Mouse (Mus musculus) cerebellum, adult 9-11 months (tissue): ENCODE results near the gene Sema3g.
A peak's percentile ranks its signal among the peaks of the same experiment; 100 is the strongest.

ENCODE experiments used
- DNase-seq: peaks from one replicate; pipeline ENCODE4 v3.0.0; 2022

Gene Sema3g

DNA sequence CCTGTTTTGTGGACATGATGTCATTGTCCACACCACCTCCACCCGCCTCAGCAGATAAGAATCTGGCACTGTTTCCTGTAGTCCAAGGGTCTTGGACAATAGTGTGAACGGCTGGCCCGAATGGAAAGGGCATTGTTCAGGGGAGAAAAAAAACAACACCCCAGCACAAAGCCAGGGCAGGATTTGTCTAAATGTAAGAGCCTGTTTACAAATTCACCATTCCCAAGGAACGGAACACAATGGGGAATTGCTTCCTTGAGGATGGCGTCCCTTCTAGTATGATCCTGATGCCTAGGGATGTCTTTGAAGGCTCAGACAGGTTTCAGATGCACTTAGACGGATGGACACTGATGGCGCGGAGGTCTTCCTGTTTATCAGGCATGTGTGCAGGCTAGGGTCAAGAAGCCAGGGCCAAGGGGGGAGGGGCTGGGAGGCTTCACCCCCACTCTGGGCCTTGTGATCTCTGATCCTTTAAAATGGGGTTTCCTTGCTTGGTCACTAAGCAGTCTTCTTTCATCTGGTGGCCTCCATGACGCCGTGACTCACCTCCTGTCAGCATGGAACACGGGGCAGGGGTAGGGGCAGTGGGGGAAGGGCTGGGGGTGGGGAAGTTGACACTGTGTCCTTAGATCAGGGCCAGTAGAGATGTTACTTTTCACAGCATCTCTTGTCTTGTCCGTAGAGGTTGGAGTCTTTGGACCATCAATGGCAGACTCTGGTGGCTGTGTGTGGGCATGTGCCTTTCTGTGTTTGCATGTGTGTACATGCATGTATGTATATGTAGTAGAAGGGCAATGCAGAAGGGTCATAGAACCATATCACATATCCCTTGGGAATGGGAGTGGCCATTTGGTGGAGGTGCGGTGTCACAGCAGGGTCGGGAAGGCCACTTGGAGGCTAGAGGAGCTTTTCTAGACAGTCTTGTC is 15.7 kb downstream of the Sema3g start:
- no peak for DNase-seq

- peak; percentile 76 for DNase-seq
Measured at GRCm38 (mm10) chr14:31233996-31234591, 16.4 kb downstream of the Sema3g start.

- no peak for DNase-seq
Measured at GRCm38 (mm10) chr14:31237101-31237882, 19.6 kb downstream of the Sema3g start.

DNA sequence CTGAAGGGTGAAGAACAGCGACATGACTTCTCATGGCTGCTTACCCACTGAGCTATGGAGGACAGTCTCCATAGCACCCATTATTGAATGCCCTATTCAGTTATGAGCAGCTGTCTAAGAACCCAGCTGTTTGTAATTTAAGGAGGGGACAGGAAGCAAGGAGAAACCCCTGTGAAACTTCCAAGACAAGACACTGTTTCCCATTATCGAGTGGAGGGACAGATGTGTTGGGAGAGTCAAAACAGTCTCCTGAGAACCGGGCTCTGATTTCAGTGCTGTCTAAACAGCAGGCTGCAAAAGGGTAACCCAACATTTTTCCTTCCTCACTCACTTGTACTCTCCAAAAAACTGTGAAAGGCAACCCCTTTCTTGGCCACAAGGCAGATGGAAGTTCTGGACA is 22.9 kb downstream of the Sema3g start:
- no peak for DNase-seq

DNA sequence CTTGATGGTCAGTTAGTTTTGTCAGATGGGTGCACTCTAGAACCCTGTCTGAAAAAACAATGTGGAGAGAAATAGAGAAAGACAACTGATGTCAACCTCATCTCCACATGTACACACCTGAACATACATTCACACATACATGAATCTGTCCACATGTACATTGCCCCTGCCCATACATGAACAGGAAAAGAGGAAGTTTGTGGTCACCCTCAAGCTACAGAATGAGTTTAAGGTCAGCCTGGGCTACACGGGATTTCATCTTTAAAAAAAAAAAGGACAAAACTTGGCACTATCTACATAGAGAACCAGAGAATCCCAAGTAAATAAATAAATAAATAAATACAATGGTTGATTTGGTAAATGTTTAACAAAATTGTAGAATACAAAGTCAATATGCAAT is 27.1 kb downstream of the Sema3g start:
- no peak for DNase-seq

GRCm38 (mm10) chr14:31245946-31246345 is 28.3 kb downstream of the Sema3g start:
- DNase-seq: no peak

GRCm38 (mm10) chr14:31248396-31248795 is 30.7 kb downstream of the Sema3g start:
- DNase-seq: no peak

DNA sequence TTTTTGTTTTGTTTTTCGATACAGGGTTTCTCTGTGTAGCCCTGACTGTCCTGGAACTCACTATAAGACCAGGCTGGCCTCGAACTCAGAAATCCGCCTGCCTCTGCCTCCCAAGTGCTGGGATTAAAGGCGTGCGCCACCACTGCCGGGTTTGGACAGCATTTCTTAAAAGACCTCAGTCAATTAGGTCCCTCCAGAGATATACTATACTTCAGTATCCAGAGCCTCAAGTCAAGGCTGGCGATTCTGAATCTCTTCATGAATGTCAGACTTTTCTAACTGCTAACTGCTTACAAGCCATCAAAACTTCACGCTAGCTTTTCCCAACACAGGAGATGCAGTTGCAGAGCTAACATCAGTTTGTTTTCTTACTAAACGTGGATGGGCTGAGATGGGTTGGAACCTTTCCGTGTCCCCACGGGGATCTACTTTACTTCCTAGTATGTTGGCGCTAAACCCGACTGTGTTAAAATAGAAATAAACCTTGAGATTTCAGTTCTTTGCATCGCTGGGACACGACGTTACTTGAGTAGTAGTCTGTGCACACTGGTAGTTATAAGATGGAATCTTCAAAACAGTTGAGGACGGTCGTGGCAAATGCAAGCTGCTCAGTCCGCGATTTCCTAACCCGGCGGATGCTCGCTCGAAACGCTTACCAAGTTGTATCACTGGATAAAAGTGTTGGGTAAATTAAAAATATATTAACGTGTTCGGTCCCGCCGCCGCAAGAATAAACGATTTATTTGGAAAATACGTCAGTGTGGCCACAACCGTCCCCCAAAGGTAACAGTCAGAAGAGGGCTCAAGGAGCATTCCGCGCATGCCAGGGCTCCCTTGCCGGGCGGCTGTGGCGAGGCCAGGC is 32.8 kb downstream of the Sema3g start:
- no peak for DNase-seq

DNA sequence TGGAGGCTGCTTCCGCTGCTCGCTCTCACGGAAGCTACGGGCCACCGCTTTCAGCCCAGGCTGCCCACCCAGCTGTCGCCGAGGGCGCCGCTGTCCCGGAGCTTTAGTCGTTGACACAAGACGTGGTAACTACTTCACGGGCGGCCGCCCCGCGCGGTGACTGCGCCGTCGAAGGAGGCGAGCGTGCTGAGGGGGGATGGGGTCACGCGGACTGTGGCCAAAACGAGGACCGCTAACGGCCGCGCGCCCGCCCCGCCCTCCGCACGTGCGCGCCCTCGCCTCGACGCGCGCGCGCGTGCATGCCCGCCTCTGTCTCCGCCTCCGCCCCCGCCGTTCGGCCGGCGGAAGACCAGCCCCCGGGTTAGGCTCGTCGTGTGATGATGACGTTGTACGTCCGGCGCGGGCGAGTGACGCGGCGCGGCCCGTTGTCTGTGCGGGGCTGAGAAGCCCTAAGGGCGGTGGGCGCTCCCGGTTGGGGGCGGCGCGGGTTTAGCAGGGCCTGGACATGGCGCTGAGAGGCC is 33.5 kb downstream of the Sema3g start, which contains the start of the genes Phf7 and Bap1:
TSS of gene Phf7 (minus strand) at position 234 of the 521 bp plus-strand sequence.
TSS of gene Bap1 (plus strand) at position 367 of the 521 bp plus-strand sequence.
- DNase-seq: peak; percentile 94

DNA sequence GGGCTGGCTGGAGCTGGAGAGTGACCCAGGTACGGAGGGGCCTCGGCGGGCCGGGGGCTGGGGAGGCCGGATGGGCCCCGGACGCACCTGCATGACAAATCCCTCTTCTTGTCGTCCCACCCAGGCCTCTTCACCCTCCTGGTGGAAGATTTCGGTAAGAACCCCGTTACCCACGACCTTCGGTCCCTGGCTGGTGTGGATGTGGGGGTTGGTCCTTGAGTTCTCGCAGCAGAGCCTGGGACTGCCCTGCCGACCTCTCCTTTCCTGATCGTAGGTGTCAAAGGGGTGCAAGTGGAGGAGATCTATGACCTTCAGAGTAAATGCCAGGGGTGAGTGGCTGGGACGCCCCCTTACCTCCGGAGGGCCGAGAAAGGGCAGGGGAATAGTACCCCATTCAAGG is 34.0 kb downstream of the Sema3g start:
- no peak for DNase-seq

DNA sequence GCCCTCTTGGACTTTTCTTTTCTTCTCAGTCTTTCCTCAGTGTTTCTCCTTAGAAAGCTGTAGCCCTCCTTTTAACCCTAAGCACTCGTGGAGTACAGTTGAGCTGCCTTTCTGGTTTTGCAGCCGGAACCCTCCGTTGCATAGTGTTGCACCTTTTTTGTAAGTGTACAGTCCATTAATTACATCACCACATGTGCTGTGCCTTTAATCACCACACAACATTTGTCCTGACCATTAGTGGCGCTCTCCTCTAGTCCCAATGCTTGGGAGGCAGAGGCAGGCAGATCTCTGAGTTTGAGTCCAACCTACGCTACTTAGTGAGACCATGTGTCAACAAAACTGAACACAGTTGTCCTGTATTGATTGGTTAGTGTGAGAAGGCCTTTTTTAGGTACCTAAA is 34.4 kb downstream of the Sema3g start:
- peak; percentile 31 for DNase-seq

GRCm38 (mm10) chr14:31258476-31259050 is 40.9 kb downstream of the Sema3g start:
- DNase-seq: no peak

DNA sequence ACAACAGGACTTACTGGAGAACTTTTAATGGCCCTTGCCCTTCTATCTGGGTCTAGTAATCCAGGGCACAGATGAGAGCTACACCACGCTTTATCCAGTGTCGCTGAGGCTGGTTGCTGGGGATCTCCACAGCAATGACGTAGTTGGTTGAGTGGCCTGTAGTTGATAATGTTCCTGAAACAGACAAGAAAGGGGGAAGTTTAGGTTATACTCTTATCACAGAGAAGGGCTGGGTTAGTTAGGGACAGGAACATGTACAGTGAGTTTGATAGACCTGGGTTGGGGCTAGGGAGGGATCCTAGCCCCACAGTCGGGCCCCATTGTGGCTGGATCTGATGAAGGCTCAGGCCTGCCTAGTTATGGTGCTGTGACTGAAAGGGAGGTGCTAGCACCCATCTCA is 42.7 kb downstream of the Sema3g start:
- no peak for DNase-seq

GRCm38 (mm10) chr14:31260932-31261331 is 43.3 kb downstream of the Sema3g start:
- no peak for DNase-seq

DNA sequence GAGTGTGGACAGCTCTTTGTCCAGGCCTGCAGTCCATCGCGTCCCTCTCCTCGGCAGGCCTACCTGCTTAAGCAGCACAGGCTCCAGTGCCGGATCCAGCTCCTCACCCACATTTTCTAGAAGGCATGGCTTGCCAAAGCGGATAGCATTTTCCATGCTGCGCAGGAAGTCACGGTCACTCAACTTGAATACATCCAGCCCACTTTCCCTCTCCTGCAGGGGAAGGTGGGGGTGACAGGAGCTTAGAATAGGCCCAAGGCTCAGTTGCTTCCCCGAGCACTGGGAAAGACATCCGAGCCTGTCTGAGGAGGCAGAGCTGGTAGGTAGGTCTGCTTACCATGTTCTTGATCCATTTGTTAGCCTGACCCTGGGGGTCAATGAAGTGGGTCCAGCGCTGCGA is 50.0 kb downstream of the Sema3g start:
- no peak for DNase-seq

- no peak for DNase-seq
Measured at GRCm38 (mm10) chr14:31268301-31269001, 50.8 kb downstream of the Sema3g start.

GRCm38 (mm10) chr14:31269456-31270100 is 51.9 kb downstream of the Sema3g start:
- DNase-seq: no peak

DNA sequence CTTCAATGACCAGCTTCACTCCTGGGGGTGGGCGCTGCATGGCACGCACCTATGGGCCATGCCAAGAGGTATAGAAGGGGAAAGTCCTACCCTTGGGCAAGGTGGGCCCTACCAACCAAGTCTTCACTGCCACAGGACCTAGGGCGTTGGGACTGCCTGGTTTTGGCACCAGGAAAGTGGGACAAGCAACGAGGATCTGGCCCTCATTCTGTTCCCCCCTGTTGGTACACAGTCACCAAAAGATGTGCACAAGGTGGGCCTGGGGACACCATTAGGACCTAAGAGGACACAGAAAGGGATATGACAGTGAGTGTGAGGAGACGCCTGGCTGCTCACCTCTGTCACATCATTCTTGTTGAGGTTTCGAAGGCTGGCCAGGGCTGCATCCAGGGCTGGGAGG is 53.5 kb downstream of the Sema3g start:
- no peak for DNase-seq

DNA sequence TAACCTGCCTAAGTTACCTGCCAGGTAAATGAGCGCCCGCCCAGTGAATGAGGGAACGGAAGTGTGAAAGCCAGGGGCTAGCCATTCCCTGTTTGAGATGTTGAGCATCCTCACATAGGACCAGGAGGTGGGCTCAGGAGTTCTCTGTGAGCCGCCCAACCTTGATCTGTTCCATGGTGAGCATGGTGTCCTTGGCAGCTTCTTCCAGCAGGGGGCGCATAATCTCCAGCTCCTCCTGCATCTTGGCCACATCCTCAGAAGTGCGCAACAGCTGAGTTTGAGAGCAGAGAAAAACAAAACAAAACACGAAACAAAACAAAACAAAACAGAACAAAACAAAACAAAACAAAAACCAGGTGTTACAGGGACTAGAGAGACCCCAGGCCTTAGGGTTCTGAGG is 54.5 kb downstream of the Sema3g start:
- peak; percentile 55 for DNase-seq
